Mouse (Mus musculus): ENCODE data around the gene Hdac9.

Hdac9 gene

DNA sequence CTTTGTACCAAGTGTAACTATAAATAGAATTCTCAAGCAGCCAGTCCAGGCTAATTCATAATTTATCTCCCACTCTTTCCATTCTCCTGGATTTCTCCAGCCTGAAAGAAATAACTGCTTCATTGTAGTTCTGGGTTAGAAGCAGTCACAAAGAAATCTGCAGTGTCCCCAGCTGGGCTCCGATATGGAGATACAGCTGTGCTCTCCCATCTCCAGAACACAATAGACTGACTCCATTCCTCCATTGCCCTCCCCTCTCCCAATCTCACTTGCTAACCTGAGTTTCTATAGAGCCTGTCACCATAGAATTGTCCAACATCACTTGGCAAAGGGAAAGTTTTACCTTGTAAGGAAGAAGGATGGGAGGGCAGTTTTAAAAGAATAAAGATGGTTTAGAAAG, 218.9 kb downstream of the Hdac9 start:
- no peak for DNase-seq (ENCODE audit: low spot score in 2 of 2)

DNA sequence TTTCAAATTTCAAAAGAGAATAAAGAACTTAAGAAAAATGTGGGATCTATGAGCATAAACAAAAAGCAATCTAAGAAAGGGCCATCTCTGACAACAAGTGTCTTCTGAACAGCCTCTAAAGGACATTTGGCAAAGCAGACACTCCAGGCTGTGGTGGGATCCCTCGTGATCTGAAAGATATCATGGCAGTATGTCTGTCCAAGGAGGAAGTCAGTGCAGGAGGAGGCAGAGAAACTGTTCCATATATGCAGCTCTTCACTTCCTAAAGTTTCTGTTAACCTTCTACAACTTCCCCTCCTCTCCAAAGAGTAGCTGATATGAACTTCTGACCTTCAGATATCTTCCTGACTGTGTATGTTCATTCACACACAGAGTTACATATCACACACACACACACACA, 220.2 kb downstream of the Hdac9 start:
- no peak for DNase-seq (ENCODE audit: low spot score in 2 of 2)

GRCm38 (mm10) chr12:34688941-34689340, 228.0 kb downstream of the Hdac9 start:
- no peak for DNase-seq (ENCODE audit: low spot score in 2 of 2)

- no peak for DNase-seq (ENCODE audit: low spot score in 2 of 2)
Observed at GRCm38 (mm10) chr12:34683375-34683774, 233.5 kb downstream of the Hdac9 start.

GRCm38 (mm10) chr12:34682657-34683056, 234.2 kb downstream of the Hdac9 start:
- no peak for DNase-seq (ENCODE audit: low spot score in 2 of 2)

DNA sequence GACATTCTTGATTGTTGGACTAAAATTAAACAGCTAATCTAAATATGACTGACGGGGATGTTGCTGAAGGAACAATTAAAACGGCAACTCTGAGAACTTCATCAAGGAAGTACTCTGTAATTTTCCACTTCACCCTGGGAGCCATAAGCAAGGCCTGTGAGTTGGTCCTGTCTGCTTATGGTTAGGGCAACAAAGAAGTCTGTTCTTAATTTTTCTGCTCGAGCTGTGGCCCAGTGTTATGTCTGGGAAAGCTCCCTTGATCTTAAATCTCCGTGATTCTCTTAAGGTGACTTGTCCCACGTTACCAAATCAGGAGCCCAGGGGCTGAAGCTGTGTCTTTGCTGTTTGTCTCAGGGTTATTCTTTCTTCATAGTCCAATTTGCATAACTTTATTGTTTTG, 236.3 kb downstream of the Hdac9 start:
- no peak for DNase-seq (ENCODE audit: low spot score in 2 of 2)

GRCm38 (mm10) chr12:34677110-34677509, 239.8 kb downstream of the Hdac9 start:
- no peak for DNase-seq (ENCODE audit: low spot score in 2 of 2)

DNA sequence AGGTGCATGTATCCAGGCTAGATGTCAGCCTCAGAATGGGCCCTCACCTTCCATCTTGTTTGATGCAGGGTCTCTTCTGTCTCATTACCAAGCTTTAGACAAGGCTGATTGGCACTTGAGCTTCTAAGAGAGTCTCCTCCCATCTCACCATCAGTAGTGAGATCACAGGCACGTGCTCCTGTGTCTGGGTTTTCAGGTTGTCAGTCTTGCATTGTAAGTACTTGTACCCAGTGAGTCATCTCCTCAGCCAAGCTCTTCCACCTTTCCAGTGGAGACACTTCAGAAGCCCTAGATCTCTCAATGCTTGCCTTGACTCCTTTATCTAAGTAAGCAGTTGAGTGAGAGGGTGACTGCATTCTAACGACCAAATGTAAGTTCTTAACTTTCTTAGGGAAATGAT, 242.7 kb downstream of the Hdac9 start:
- DNase-seq (ENCODE audit: low spot score in 2 of 2), result no peak

DNA sequence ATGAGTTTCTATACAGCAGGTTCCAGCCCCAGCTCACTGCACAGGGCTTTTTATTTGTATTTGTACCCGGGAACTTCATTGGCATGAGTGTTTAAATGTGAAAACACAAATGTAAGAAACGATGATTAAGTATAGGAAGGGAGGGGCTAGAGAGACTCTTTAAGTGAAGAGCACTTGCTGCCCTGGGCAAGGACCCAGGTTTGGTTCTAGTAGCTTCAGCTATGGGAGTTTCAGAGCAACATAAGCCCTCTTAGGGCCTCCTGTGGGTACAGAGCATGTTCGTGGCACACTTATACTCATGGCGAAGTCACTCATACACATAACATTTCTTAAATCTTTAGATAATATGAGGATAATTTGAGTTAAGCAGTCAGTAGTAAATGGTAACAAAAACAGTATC, 243.4 kb downstream of the Hdac9 start:
- no peak for DNase-seq (ENCODE audit: low spot score in 2 of 2)

GRCm38 (mm10) chr12:34664758-34665157, 252.1 kb downstream of the Hdac9 start:
- DNase-seq (ENCODE audit: low spot score in 2 of 2), result peak; percentile 34 to 60

- DNase-seq (ENCODE audit: low spot score in 2 of 2), result no peak
Observed at GRCm38 (mm10) chr12:34661378-34661777, 255.5 kb downstream of the Hdac9 start.

DNA sequence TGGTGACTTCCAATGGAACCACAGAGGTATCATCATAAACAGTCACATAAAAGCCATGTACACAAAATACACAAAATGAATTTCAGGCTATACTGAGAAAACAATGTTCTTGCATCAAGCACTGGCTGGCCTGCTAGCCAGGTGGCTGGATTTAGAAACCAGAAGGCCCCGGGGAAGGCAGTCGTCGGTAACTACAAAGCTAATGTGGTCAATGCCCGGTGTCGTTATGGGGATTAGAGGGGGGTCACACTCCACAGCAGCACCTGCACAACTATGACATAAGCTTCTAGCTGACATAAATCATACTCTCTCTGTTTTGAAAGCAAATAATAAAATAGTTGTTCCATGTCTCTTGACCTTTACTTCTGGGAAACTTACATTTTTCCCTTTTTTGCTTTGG, 256.9 kb downstream of the Hdac9 start:
- no peak for DNase-seq (ENCODE audit: low spot score in 2 of 2)

DNA sequence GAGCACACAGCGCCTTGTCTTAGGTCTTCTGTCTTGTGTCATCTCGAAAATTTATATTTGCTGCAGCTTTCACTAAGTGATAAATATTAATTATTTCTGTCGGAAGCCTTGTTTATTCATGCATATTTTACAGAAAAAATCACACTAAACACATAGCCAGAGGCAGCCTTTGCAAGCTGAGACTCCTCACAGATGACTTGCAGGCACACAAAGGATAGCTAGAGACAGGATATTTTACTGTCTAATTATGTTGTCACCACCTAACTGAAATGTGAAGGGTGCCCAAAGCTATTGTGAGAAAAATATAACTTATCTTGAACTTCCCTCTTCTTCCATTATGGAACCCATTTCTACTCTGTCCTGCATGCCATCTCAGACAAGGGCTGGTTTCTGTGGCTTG, 258.3 kb downstream of the Hdac9 start:
- no peak for DNase-seq (ENCODE audit: low spot score in 2 of 2)

GRCm38 (mm10) chr12:34658119-34658518, 258.8 kb downstream of the Hdac9 start:
- DNase-seq (ENCODE audit: low spot score in 2 of 2), result peak in 1 of 2 experiments; percentile 9

GRCm38 (mm10) chr12:34653615-34654014, 263.3 kb downstream of the Hdac9 start:
- no peak for DNase-seq (ENCODE audit: low spot score in 2 of 2)

- DNase-seq (ENCODE audit: low spot score in 2 of 2), result no peak
Observed at GRCm38 (mm10) chr12:34648753-34649152, 268.1 kb downstream of the Hdac9 start.

DNA sequence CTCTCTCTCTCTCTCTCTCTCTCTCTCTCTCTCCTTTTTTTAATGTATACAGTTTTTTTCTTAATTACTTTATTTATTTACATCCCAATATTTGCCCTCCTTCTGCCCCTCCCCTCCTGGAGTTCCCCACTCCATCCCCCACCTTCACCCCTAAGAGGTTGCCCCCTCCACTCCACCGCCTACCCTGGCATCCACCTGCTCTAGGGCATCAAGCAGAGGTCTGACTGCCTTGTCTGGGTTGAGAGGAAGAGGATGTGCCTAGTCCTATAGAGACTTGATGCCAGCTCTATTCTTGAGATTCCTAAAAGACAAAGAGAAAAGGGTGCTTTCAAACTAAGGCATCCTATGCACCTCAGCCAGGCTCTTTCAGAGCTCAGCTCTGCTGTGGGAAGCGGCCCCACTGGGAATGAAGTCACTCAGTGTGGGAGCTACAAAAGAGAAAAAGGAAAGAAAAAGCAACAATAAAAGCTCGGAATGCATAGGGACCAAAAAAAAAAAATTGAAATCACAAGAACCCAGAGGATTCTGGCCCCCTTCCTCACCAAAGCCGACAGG, 275.1 kb downstream of the Hdac9 start:
- no peak for DNase-seq (ENCODE audit: low spot score in 2 of 2)

GRCm38 (mm10) chr12:34637238-34638124, 279.4 kb downstream of the Hdac9 start:
- no peak for DNase-seq (ENCODE audit: low spot score in 2 of 2)

DNA sequence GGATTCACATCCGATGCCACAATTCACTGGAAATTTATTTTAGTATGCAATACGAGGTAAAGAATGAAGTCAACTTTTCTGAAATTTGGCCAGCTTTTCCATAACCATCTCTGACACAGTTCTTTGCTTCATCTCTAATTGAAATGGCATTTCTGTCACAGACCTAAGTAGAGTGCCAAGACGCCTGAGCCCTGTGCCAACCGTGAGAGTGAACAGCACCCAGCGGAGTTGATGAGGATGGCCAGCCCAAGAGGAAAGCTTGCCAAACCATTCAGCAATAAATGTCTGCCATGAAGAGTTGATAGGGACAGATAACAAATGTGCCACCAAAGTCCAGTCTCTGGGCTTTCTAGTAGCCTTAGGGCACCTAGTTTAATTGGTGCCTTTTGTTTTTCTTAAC, 297.8 kb downstream of the Hdac9 start:
- no peak for DNase-seq (ENCODE audit: low spot score in 2 of 2)

DNA sequence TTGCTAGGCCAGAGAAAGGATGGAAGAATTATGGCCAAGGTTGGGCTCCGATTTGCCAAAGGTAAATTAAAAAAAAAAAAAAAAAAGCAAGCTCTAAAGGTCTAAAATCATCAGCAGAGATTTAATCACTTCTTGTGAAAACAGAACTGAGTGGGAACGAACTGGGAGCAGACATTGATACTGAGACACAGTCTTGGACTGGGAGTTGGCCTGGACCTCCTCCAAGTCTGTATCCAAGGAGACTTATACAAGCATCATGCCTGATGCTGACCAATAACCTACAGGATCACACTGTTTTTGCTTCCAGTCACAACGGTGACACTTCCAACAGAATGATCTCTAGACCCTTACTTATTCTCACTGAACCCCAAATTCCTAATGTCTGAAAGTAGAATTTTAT, 298.6 kb downstream of the Hdac9 start:
- DNase-seq (ENCODE audit: low spot score in 2 of 2), result no peak

DNA sequence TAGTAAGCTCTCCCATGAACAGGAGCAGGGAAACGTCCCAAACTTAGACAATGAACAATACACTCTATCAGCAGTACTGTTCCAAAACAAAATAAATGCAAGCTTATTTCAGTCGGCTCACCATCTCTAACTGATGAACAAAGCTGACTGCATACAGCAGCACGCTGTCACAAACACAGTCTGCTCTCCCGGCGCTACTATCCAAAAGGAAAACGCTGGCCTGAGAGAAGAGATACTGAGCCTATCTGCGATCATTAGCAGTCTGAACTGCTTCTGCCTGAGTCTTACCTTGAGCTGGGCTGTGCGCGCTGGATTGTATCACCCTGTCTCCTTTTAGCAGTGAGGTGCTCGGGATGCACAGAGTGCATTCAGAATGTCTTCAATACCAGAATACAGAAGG, 299.1 kb downstream of the Hdac9 start:
- no peak for DNase-seq (ENCODE audit: low spot score in 2 of 2)

DNA sequence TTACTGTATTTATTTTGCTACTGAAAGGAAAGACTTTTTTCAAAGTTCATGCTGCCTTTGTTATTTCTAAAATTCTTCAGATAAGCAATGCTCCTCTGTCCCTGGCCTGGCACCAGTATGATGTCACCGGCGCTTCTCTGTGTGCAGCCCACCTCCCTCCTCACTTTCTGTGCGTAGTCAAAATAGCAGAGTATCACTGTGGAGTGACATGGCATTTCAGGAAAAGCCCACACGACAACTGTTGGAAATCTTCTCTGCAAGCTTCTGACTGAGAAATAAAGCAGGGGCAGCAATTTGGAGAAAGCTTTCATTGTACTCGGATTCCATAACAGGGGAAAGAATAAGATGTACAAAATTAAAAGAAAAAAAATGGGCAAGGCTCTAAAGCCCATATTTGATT, 302.1 kb downstream of the Hdac9 start:
- DNase-seq (ENCODE audit: low spot score in 2 of 2), result no peak

GRCm38 (mm10) chr12:34612511-34612910, 304.4 kb downstream of the Hdac9 start:
- no peak for DNase-seq (ENCODE audit: low spot score in 2 of 2)

Data from urinary bladder, adult 18-20 months (tissue).